Mouse (Mus musculus) lung, postnatal 0 days (tissue): ENCODE measurements around the gene Rab11fip2.

ENCODE experiments used
- CTCF ChIP-seq: IDR thresholded peaks from 2 replicates; pipeline ENCODE4 v1.5.1; 2016; ENCODE audit warnings: antibody characterized with exemption, mild to moderate bottlenecking
- EP300 ChIP-seq: IDR thresholded peaks from 2 replicates; pipeline ENCODE4 v1.6.1; 2016; ENCODE audit warnings: antibody characterized with exemption, mild to moderate bottlenecking, control low read depth

DNA sequence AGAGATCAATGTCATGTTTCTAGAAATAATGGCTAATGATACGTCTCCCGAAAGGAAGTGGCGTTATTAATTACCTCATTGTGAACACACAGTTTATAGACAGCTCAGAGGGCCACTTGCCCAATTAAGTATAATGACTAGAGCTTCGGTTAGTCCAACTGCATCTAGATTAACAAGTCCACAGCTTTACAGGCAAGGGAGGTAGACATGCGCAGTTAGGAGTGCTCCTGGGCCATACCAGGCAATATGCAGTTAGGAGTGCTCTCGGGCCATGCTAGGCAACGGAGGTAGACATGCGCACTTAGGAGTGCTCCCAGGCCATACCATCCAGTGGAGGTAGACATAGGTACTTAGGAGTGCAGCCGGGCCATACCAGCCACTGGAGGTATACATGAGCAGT, 76.8 kb downstream of the Rab11fip2 start:
- TF ChIP-seq EP300 = no peak
- TF ChIP-seq CTCF = no peak
